8 mouse cellular contexts compared by ENCODE assay signal in the genomic region with DNA sequence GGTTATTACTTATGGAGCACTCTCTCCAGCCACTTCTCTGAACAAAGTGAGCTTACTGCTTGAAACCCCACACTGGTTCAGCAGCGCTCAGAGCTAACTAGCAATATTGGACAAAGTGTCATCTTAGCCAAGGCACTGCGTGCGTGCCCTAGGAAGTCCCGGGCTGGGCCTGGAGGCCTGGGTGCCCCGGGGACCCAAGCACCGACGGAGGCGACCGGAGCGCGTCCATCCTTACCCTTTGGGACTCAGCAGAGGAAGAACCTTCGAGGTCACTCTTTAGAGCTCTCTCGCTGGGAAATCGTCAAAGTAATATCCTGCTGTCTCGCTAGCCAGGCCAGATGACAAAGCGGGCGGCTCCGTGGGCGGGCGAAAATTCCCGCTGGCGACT. TPM values are rescaled to one million over a fixed set of nuclear protein-coding genes. Genes with fewer than 3 reads are reported as not detected.
A peak's percentile ranks its signal among the peaks of the same experiment; 100 is the strongest.
DNase-seq lines count a peak whose midpoint lies in the region; ATAC-seq and TF ChIP-seq lines count a peak whose summit lies in the region.

No protein-coding gene starts in this region.

- peak overlapping the region; percentile 64 for H3K4me3 ChIP-seq in kidney, postnatal 0 days (replicated peaks; ENCODE audit: low read depth, low read length)
- peak overlapping the region; percentile 63 for H3K4me3 ChIP-seq in forebrain, embryonic 13.5 days
- peak overlapping the region; percentile 68 for H3K4me3 ChIP-seq in liver, embryonic 13.5 days (replicated peaks)

- H3K4me1 ChIP-seq in kidney, postnatal 0 days (replicated peaks; ENCODE audit: insufficient read depth, low read length), result 0 out of 2 replicates have a peak, but pooled peaks cover 11% of the 10 kb centered on the region
- H3K4me1 ChIP-seq in forebrain, embryonic 13.5 days, result peaks cover 25% of the 10 kb centered on the region
- peaks cover 32% of the 10 kb centered on the region for H3K4me1 ChIP-seq in liver, embryonic 13.5 days (replicated peaks)

- peak overlapping the region; percentile 81 for H3K4me2 ChIP-seq in kidney, postnatal 0 days (ENCODE audit: low read length)
- H3K4me2 ChIP-seq in forebrain, embryonic 13.5 days, result peak overlapping the region; percentile 61
- peak overlapping the region; percentile 74 for H3K4me2 ChIP-seq in liver, embryonic 13.5 days

- TF ChIP-seq CTCF in kidney, postnatal 0 days (IDR thresholded peaks at IDR 0.05; ENCODE audit: low read depth), result no peak

- peak overlapping the region; percentile 87 for H3K9ac ChIP-seq in kidney, postnatal 0 days (ENCODE audit: low read depth, low read length)
- H3K9ac ChIP-seq in forebrain, embryonic 13.5 days, result peak overlapping the region; percentile 73
- H3K9ac ChIP-seq in liver, embryonic 13.5 days, result peak overlapping the region; percentile 86

- ATAC-seq in kidney, postnatal 0 days (replicated peaks; ENCODE audit: low FRiP score, low read depth), result peak; percentile 56
- peak; percentile 61 for ATAC-seq in forebrain, embryonic 13.5 days
- peak; percentile 63 for ATAC-seq in liver, embryonic 13.5 days (ENCODE audit: low read depth)

- no peaks in the 10 kb centered on the region for H3K27me3 ChIP-seq in kidney, postnatal 0 days (ENCODE audit: insufficient read depth, low read length)
- no peaks in the 10 kb centered on the region for H3K27me3 ChIP-seq in forebrain, embryonic 13.5 days
- H3K27me3 ChIP-seq in liver, embryonic 13.5 days, result no peaks in the 10 kb centered on the region

- under 1% methylated on average over 22 of the region's 22 CpGs for WGBS in kidney, postnatal 0 days
- WGBS in forebrain, embryonic 13.5 days, result 1% methylated on average over 22 of the region's 22 CpGs
- 2% methylated on average over 22 of the region's 22 CpGs for WGBS in liver, embryonic 13.5 days (ENCODE audit: insufficient replicate concordance)

- H3K9me3 ChIP-seq in kidney, postnatal 0 days (replicated peaks; ENCODE audit: low read length), result no peaks in the 10 kb centered on the region
- H3K9me3 ChIP-seq in forebrain, embryonic 13.5 days (replicated peaks), result no peaks in the 10 kb centered on the region
- no peaks in the 10 kb centered on the region for H3K9me3 ChIP-seq in liver, embryonic 13.5 days (replicated peaks)

- intact Hi-C loops in left cerebral cortex, postnatal 36 days (cut with DNase I), result no loop called here

- no peak for DNase-seq in kidney, postnatal 0 days (ENCODE audit: low spot score)
- no peak for DNase-seq in kidney, postnatal 14 days
- DNase-seq in T-cell, adult 2 months (ENCODE audit: low spot score), result peak; percentile 17
- no peak for DNase-seq in liver, embryonic 13.5 days
- no peak for DNase-seq in adrenal gland, postnatal 25 days
- DNase-seq in frontal cortex, postnatal 36 days (ENCODE audit: low spot score in 2 of 2), result no peak
- DNase-seq in left cerebral cortex, postnatal 36 days (ENCODE audit: low spot score in 2 of 2), result no peak

- peak overlapping the region; percentile 95 for H3K27ac ChIP-seq in kidney, postnatal 0 days
- H3K27ac ChIP-seq in forebrain, embryonic 13.5 days, result peak overlapping the region; percentile 59
- peak overlapping the region; percentile 78 for H3K27ac ChIP-seq in liver, embryonic 13.5 days

- peaks cover 9% of the 10 kb centered on the region; the same call in 1 of the 2 replicates for H3K36me3 ChIP-seq in kidney, postnatal 0 days (ENCODE audit: insufficient read depth, low read length)
- peaks cover 20% of the 10 kb centered on the region for H3K36me3 ChIP-seq in forebrain, embryonic 13.5 days (ENCODE audit: poor library complexity, severe bottlenecking)
- peaks cover 12% of the 10 kb centered on the region for H3K36me3 ChIP-seq in liver, embryonic 13.5 days

RNA-seq across cellular contexts. Expression of gene Eci3, which starts 30.0 kb away (rescaled TPM):
- polyA plus RNA-seq in kidney, postnatal 0 days (2015; fragmentation: Nextera tagmentation; extraction: Ambion mirVana), result 12.9 and 13.0 TPM in 2 replicates
- 0.21 TPM in 1 of 2 replicates, not detected in the other for polyA plus RNA-seq in forebrain, embryonic 13.5 days (2015; fragmentation: Nextera tagmentation; extraction: Ambion mirVana)
- polyA plus RNA-seq in liver, embryonic 13.5 days (2015; fragmentation: Nextera tagmentation; extraction: Ambion mirVana), result 0.18 TPM in 1 of 2 replicates, not detected in the other
- total RNA-seq in adrenal gland, postnatal 25 days (2021), result 1.5 TPM in 1 of 2 replicates, not detected in the other
- total RNA-seq in left cerebral cortex, postnatal 36 days (2021), result under 1 TPM; 0.41 to 0.57 TPM

RNA-seq across cellular contexts. Expression of gene Eci2, which starts 33.3 kb away (rescaled TPM):
- polyA plus RNA-seq in kidney, postnatal 0 days (2015; fragmentation: Nextera tagmentation; extraction: Ambion mirVana), result 180 and 185 TPM in 2 replicates
- polyA plus RNA-seq in forebrain, embryonic 13.5 days (2015; fragmentation: Nextera tagmentation; extraction: Ambion mirVana), result 131 and 135 TPM in 2 replicates
- polyA plus RNA-seq in liver, embryonic 13.5 days (2015; fragmentation: Nextera tagmentation; extraction: Ambion mirVana), result 50.4 and 55.4 TPM in 2 replicates
- 94.5 and 110 TPM in 2 replicates for total RNA-seq in adrenal gland, postnatal 25 days (2021)
- total RNA-seq in left cerebral cortex, postnatal 36 days (2021), result 10 to 100 TPM; 37.7 to 46.3 TPM

Comparison
In these comparisons a context has a peak if more than half of its experiments do, and no peak if none do; other contexts are left out.
1. RNA of gene Eci3, which starts 30.0 kb away (polyA plus RNA-seq): 12.9 to 13.0 TPM in kidney, postnatal 0 days; 0.18 TPM in liver, embryonic 13.5 days and 0.21 TPM in forebrain, embryonic 13.5 days; every median in the first group is over 10 times any median in the second.
2. Peak in every context shown above with its lines, with median percentiles within 50 percentile points of each other: ATAC-seq, H3K27ac ChIP-seq, H3K4me2 ChIP-seq, H3K4me3 ChIP-seq and H3K9ac ChIP-seq.